Mouse (Mus musculus) splenic B cell, adult 2 months (primary cell): ENCODE measurements around the gene Slc2a1.

Source experiments
- DNase-seq: peaks from one replicate; pipeline ENCODE4 v3.0.0-alpha.2; 2011; ENCODE audit warnings: low read depth, low spot score
- H3K27me3 ChIP-seq: 2 replicates; pipeline ENCODE4 v1.6.1; 2012; ENCODE audit warnings: mild to moderate bottlenecking, low read length, moderate library complexity, mixed read lengths; ENCODE audit not compliant: control insufficient read depth, poor library complexity, insufficient read depth, severe bottlenecking
- H3K36me3 ChIP-seq: 2 replicates; pipeline ENCODE4 v1.6.1; 2012; ENCODE audit warnings: mild to moderate bottlenecking, low read length, moderate library complexity, mixed read lengths; ENCODE audit not compliant: control insufficient read depth, poor library complexity, insufficient read depth, severe bottlenecking

Slc2a1 gene

DNA sequence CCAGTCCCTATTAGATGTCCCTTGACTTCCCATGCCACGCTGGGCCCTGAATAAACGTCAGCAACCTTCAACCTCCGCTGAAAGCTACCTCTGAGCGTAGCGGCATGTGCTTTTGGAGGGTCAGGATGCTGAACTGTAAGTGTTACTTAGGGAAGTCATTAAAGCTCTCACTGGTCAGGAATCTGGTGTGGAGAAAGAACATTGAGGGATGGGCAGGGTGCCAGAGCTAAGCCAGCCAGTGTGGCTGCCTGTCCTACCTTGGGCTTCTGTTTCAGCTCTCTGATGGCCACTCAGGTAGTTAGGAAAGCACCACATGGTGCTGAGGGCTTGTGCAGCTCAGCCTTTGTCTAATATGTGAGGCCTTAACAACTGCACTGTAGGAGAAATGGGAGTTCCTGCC is 2.9 kb downstream of the Slc2a1 start:
- no peak for DNase-seq
- no peaks in the 10 kb centered on the region; the same call in 1 of the 2 replicates for H3K36me3 ChIP-seq
- H3K27me3 ChIP-seq = no peaks in the 10 kb centered on the region

DNA sequence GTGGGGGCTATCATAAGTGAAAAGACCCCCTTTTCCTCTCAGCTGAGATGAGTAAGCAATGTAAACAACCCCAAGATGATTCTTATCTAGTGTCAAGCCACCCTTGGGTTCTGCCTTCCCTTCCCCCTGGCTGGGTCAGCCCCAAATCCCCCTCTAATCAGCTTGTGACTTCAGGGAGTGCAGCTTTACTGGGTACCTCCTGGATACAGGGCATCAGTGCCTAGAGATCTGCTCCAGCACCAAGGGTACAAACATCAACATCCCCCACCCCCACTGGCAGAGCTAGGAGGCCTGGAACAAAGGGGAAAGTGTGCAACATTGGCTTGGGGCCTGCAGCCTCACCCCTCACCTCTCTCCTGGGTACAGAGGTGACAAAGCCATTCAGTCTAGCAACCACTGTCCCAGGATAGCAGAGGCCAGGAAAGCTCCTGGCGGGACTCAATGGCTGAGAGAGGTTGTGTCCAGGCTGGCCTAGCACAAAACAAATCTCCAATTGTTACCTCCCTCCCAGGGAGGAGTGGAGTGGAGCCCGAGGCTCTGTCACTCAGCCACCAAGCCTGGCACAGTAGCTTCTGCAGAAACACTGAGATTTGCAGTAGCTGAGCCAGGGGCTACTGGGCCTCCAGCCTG is 3.9 kb downstream of the Slc2a1 start:
- H3K27me3 ChIP-seq = no peaks in the 10 kb centered on the region
- no peaks in the 10 kb centered on the region; the same call in 1 of the 2 replicates for H3K36me3 ChIP-seq
- DNase-seq = no peak

DNA sequence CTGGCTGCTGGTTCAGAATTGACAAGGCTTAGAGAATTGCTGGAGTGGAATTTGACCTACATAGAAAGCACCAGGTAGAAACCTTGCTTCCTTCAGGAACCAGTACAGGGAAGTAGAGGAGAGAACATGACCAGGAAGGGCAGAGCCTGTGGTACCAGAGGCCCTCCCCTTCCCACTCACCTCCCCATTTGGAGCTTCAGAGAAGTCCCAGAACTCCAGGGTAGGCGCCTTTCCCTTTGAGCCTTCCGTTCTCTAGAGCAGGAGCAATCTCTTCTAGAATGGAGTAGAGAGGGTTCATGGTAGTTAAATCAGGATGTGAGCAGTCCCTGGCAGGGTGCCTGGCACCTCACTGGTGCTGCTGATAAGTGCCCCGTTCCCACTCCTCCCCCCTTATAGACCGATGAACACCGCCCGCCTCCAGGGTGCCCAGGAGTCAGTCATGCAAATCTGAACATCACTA is 7.1 kb downstream of the Slc2a1 start:
- H3K27me3 ChIP-seq = no peaks in the 10 kb centered on the region
- DNase-seq = no peak
- H3K36me3 ChIP-seq = no peaks in the 10 kb centered on the region; the same call in none of the 2 replicates

GRCm38 (mm10) chr4:119116336-119116735 is 7.8 kb downstream of the Slc2a1 start:
- H3K27me3 ChIP-seq = no peaks in the 10 kb centered on the region
- no peaks in the 10 kb centered on the region; the same call in none of the 2 replicates for H3K36me3 ChIP-seq
- peak; percentile 56 for DNase-seq

GRCm38 (mm10) chr4:119117571-119117970 is 9.1 kb downstream of the Slc2a1 start:
- no peaks in the 10 kb centered on the region; the same call in none of the 2 replicates for H3K36me3 ChIP-seq
- no peak for DNase-seq

DNA sequence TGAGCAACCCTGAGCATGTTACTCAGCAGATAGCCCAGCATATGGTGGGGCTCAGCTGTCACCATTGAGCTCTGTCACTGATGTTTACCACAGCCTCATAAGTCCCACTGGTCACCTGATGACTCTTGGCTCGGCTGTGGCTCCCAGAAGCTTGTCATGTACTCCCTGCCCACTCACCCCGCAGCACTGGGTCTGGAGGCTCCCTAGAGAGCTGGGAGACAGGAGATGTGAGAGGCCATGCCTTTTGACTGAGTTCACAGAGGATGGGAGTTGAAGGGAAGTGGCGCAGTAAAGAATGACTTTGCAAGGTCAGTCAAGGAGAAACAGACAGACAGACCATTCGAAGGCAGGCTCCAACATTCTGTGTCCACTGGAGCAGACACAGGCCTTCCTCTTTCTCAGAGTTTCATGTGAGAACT is 10.2 kb downstream of the Slc2a1 start:
- peak; percentile 63 for DNase-seq
- no peaks in the 10 kb centered on the region; the same call in none of the 2 replicates for H3K36me3 ChIP-seq
- no peaks in the 10 kb centered on the region for H3K27me3 ChIP-seq

More at GRCm38 (mm10) chr4:119117571-119117970, 9.1 kb downstream of the Slc2a1 start:
- H3K27me3 ChIP-seq = no peaks in the 10 kb centered on the region

- no peak for DNase-seq
- Histone ChIP-seq H3K36me3 (no peaks in the 10 kb centered on the region; the same call in none of the 2 replicates), H3K27me3 (no peaks in the 10 kb centered on the region)
Observed at GRCm38 (mm10) chr4:119119354-119119753, 10.8 kb downstream of the Slc2a1 start.

DNA sequence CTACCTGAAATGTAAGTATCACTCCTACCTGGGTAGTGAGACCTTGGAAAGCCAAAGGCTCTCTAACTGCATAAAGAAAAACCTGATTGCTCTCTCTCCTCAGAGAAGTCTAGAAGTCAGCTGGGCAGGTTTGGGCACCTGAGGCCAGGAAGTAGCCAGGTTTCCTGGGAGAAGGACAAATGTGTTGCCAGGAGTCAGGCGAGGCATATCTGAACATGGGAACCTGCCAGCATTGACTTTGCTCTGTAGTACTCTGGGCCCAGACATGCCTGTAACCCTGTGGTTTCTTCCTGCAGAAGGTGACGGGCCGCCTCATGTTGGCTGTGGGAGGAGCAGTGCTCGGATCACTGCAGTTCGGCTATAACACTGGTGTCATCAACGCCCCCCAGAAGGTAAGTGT is 11.6 kb downstream of the Slc2a1 start:
- Histone ChIP-seq H3K36me3 (no peaks in the 10 kb centered on the region; the same call in none of the 2 replicates), H3K27me3 (no peaks in the 10 kb centered on the region)
- no peak for DNase-seq

DNA sequence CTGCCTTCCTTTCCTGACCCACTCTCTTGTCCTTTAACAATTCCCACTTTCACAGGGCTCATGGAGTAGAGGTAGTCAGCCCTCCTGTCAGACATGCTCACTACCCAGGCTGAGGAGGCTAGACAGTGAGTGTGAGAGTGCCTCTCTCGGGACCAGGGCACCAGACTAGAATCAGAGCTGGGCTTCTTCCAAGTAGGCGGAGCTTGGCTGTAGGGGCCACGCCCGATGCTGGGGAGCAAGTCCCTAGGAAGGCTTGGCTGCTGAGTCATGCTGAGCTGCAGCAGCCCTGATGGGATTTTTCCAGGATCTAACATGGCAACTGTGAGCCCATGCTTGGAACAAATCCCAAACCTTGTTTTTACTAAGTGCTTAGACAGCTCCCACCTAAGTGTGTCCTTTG is 12.7 kb downstream of the Slc2a1 start:
- Histone ChIP-seq H3K36me3 (no peaks in the 10 kb centered on the region; the same call in none of the 2 replicates), H3K27me3 (no peaks in the 10 kb centered on the region)
- no peak for DNase-seq

- DNase-seq = no peak
Observed at GRCm38 (mm10) chr4:119124771-119125273, 16.3 kb downstream of the Slc2a1 start.

GRCm38 (mm10) chr4:119125577-119126270 is 17.2 kb downstream of the Slc2a1 start:
- peaks cover 2% of the 10 kb centered on the region; the same call in 1 of the 2 replicates for H3K36me3 ChIP-seq
- DNase-seq = no peak
- H3K27me3 ChIP-seq = no peaks in the 10 kb centered on the region

More at GRCm38 (mm10) chr4:119124771-119125273, 16.3 kb downstream of the Slc2a1 start:
- no peaks in the 10 kb centered on the region for H3K27me3 ChIP-seq
- H3K36me3 ChIP-seq = peaks cover 2% of the 10 kb centered on the region

DNA sequence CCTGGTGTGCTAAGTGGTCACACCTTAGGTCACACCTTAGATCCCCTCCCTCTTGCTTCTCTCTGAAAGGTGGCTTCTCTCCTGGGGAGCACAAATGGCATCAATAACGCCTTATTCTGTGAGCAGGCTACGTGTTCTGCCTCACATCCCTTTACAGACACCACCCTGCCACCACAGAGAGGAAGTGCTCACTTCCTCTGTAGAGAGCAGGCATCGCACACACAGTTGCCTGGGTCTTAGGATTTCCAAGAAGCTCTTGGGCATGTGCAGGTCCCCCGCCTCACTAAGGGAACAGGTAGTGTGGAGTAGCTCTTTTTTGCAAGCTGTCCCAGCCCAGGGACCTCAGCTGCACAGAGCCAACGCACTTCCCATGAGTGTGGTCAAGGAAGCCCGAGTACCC is 18.7 kb downstream of the Slc2a1 start:
- Histone ChIP-seq H3K27me3 (no peaks in the 10 kb centered on the region), H3K36me3 (peaks cover 3% of the 10 kb centered on the region)
- DNase-seq = peak; percentile 86

DNA sequence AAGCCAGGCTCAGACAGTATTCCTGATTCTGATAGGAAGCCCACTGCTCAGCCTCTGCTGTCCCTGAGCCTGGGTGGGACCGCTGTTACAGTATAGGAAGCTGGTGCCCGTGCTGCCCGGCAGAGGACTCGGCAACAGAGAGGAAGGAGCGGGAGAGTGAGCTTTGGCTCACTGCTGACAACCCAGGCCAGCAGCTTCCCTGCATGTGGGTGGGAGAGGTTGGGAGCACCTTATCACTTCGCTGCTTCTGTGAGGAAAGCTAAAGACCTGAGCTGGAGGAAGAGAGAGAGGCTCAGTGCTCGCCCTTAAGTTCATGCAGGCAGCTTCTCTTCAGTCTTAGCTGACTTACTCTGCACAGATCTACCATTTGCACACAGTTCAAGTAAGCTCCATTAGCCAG is 20.0 kb downstream of the Slc2a1 start:
- no peak for DNase-seq
- Histone ChIP-seq H3K36me3 (peaks cover 9% of the 10 kb centered on the region), H3K27me3 (no peaks in the 10 kb centered on the region)

DNA sequence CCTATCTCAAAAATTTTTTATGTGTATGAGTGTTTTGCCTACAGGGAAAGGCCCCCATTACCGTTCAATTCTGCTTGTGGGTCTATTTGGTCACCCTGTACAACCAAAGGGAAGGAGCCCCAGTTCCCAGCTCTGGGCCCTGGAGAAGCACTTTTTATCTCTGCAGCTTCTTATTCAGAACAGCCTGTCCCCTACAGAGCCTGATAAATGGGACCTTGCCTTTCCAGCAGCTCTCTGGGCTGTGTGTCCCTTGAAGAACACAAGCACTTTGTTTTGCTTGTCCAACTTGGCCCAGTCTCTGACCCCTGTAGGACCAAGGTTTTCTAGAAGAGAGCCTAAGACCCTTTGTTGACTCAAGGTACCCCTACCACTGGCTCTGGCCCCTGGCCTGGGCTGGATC is 20.6 kb downstream of the Slc2a1 start:
- no peak for DNase-seq

More for the DNA sequence above, 20.6 kb downstream of the Slc2a1 start:
- H3K27me3 ChIP-seq = no peaks in the 10 kb centered on the region
- H3K36me3 ChIP-seq = peaks cover 9% of the 10 kb centered on the region
